Mouse (Mus musculus) cerebellum, adult 2 months (tissue): Measurements from ENCODE around the gene Adamts6.

Experiments
- CTCF ChIP-seq: fragments of 200-500 bp; IDR thresholded peaks from 2 replicates; pipeline ENCODE4 v1.5.1; 2011; ENCODE audit warnings: low read depth, mild to moderate bottlenecking, control low read depth, low read length, moderate library complexity, borderline replicate concordance; ENCODE audit not compliant: insufficient read depth
- POLR2A ChIP-seq: fragments of 200-500 bp; IDR thresholded peaks from 2 replicates; pipeline ENCODE4 v1.6.1; 2011; ENCODE audit warnings: low read length, control low read depth, borderline replicate concordance; ENCODE audit not compliant: insufficient read depth

GRCm38 (mm10) chr13:104288226-104288859 lies 708 bp downstream of the Adamts6 start:
- TF ChIP-seq CTCF (no peak), POLR2A (no peak)
